Mouse (Mus musculus) lung, postnatal 0 days (tissue): ENCODE results near the gene Fcnb. TPM values are rescaled to one million over a fixed set of nuclear protein-coding genes. Genes with fewer than 3 reads are reported as not detected.

Experiments used
- ATAC-seq: fragments of 200-750 bp; cut with Nextera tagmentation; 2 replicates; pipeline ENCODE4 v1.8.0; 2017; ENCODE audit warnings: moderate library complexity
- DNase-seq: peaks from one replicate; pipeline ENCODE4 v3.0.0-alpha.2; 2016; ENCODE audit warnings: low spot score
- H3K27ac ChIP-seq: fragments of 300-500 bp; sonication (generic); 2 replicates; pipeline ENCODE4 v1.5.1; 2014; ENCODE audit warnings: antibody characterized with exemption, mild to moderate bottlenecking, low read length, mixed read lengths
- H3K27me3 ChIP-seq: fragments of 300-500 bp; sonication (generic); replicated peaks from 2 replicates; pipeline ENCODE4 v1.6.1; 2014; ENCODE audit warnings: low read length, mixed read lengths; ENCODE audit not compliant: insufficient read depth
- H3K36me3 ChIP-seq: fragments of 300-500 bp; sonication (generic); 2 replicates; pipeline ENCODE4 v1.6.1; 2014; ENCODE audit warnings: low read length, mixed read lengths; ENCODE audit not compliant: insufficient read depth
- H3K4me1 ChIP-seq: fragments of 300-500 bp; sonication (generic); 2 replicates; pipeline ENCODE4 v1.6.1; 2014; ENCODE audit warnings: antibody characterized with exemption, low read depth, low read length, mixed read lengths; ENCODE audit not compliant: insufficient read depth
- H3K4me2 ChIP-seq: fragments of 300-500 bp; sonication (generic); replicated peaks from 2 replicates; pipeline ENCODE4 v1.6.1; 2014; ENCODE audit warnings: low read depth, mild to moderate bottlenecking, low read length, moderate library complexity, mixed read lengths
- H3K4me3 ChIP-seq: fragments of 300-500 bp; sonication (generic); 2 replicates; pipeline ENCODE4 v1.5.1; 2014; ENCODE audit warnings: low read depth, low read length
- H3K9ac ChIP-seq: fragments of 300-500 bp; sonication (generic); replicated peaks from 2 replicates; pipeline ENCODE4 v1.6.1; 2014; ENCODE audit warnings: low read depth, mild to moderate bottlenecking
- H3K9me3 ChIP-seq: fragments of 300-500 bp; sonication (generic); 2 replicates; pipeline ENCODE4 v1.6.1; 2016; ENCODE audit warnings: low read length, mixed read lengths
- CTCF ChIP-seq: IDR thresholded peaks from 2 replicates; pipeline ENCODE4 v1.5.1; 2016; ENCODE audit warnings: antibody characterized with exemption, mild to moderate bottlenecking
- EP300 ChIP-seq: IDR thresholded peaks from 2 replicates; pipeline ENCODE4 v1.6.1; 2016; ENCODE audit warnings: antibody characterized with exemption, mild to moderate bottlenecking, control low read depth
- WGBS: fragments of 180-500 bp; shearing (Covaris S2); extraction: QIAGEN DNeasy Blood & Tissue Kit; methylation state at CpG from one replicate; pipeline ENCODE4 v1.1.7; 2014; 5-methylcytosine and 5-hydroxymethylcytosine counted together
- polyA plus RNA-seq: library from polyadenylated mRNA; unstranded; fragments of >200 nt; fragmentation: Nextera tagmentation; extraction: Ambion mirVana; gene quantifications from 2 replicates; pipeline ENCODE4 v1.2.1, GENCODE M21; 2015

Fcnb gene
- polyA plus RNA-seq, 1 experiment from 2014 or later = 1.1 TPM

GRCm38 (mm10) chr2:28037505-28038390 is 46.9 kb downstream of the Fcnb start:
- no peak overlapping the region for H3K9ac ChIP-seq
- no peaks in the 10 kb centered on the region for H3K9me3 ChIP-seq
- no peak overlapping the region for H3K27ac ChIP-seq
- 37% methylated on average over 12 of the region's 12 CpGs for WGBS
- no peak for TF ChIP-seq CTCF
- TF ChIP-seq EP300 = no peak
- no peak overlapping the region for H3K4me3 ChIP-seq
- H3K4me2 ChIP-seq = no peak overlapping the region
- peak; percentile 39 for DNase-seq
- ATAC-seq = peak; percentile 37; the same call in 1 of the 2 replicates
- H3K36me3 ChIP-seq = no peaks in the 10 kb centered on the region
- 0 out of 2 replicates have a peak, but pooled peaks cover 7% of the 10 kb centered on the region for H3K4me1 ChIP-seq
- H3K27me3 ChIP-seq = no peaks in the 10 kb centered on the region

- no peaks in the 10 kb centered on the region for H3K36me3 ChIP-seq
- 0 out of 2 replicates have a peak, but pooled peaks have one; percentile 9 for ATAC-seq
- no peaks in the 10 kb centered on the region for H3K27me3 ChIP-seq
Observed at GRCm38 (mm10) chr2:28036788-28037187, 47.9 kb downstream of the Fcnb start.

GRCm38 (mm10) chr2:28034011-28034710 is 50.5 kb downstream of the Fcnb start:
- Histone ChIP-seq H3K27me3 (no peaks in the 10 kb centered on the region), H3K36me3 (peaks cover 3% of the 10 kb centered on the region; the same call in 1 of the 2 replicates), H3K9me3 (no peaks in the 10 kb centered on the region), H3K27ac (no peak overlapping the region), H3K9ac (no peak overlapping the region), H3K4me1 (0 out of 2 replicates have a peak, but pooled peaks cover 7% of the 10 kb centered on the region), H3K4me2 (no peak overlapping the region), H3K4me3 (no peak overlapping the region)
- WGBS = 87% methylated on average over 13 of the region's 13 CpGs
- no peak for ATAC-seq
- DNase-seq = no peak
- TF ChIP-seq EP300 (no peak), CTCF (no peak)

More at GRCm38 (mm10) chr2:28036788-28037187, 47.9 kb downstream of the Fcnb start:
- H3K4me1 ChIP-seq = 0 out of 2 replicates have a peak, but pooled peaks cover 7% of the 10 kb centered on the region
- no peak overlapping the region for H3K27ac ChIP-seq
- no peak for TF ChIP-seq EP300
- no peak for TF ChIP-seq CTCF
- H3K9me3 ChIP-seq = no peaks in the 10 kb centered on the region
- H3K9ac ChIP-seq = no peak overlapping the region
- DNase-seq = no peak
- 71% methylated on average over 13 of the region's 13 CpGs for WGBS
- H3K4me3 ChIP-seq = no peak overlapping the region
- no peak overlapping the region for H3K4me2 ChIP-seq

- 85% methylated on average over 11 of the region's 11 CpGs for WGBS
- DNase-seq (no peak), ATAC-seq (no peak)
- no peaks in the 10 kb centered on the region for H3K27me3 ChIP-seq
- H3K4me3 ChIP-seq = no peak overlapping the region
- H3K4me1 ChIP-seq = no peaks in the 10 kb centered on the region
- no peak overlapping the region for H3K27ac ChIP-seq
- H3K36me3 ChIP-seq = peaks cover 4% of the 10 kb centered on the region; the same call in 1 of the 2 replicates
- no peak overlapping the region for H3K9ac ChIP-seq
- no peaks in the 10 kb centered on the region for H3K9me3 ChIP-seq
- H3K4me2 ChIP-seq = no peak overlapping the region
- TF ChIP-seq EP300 (no peak), CTCF (no peak)
Observed at GRCm38 (mm10) chr2:28032469-28032868, 52.2 kb downstream of the Fcnb start.

- H3K4me2 ChIP-seq = no peak overlapping the region
- H3K9ac ChIP-seq = no peak overlapping the region
- H3K27me3 ChIP-seq = no peaks in the 10 kb centered on the region
- H3K27ac ChIP-seq = no peak overlapping the region
- DNase-seq (no peak), ATAC-seq (no peak)
- no peaks in the 10 kb centered on the region for H3K4me1 ChIP-seq
- no peak overlapping the region for H3K4me3 ChIP-seq
- H3K36me3 ChIP-seq = peaks cover 4% of the 10 kb centered on the region; the same call in 1 of the 2 replicates
- H3K9me3 ChIP-seq = no peaks in the 10 kb centered on the region
- 67% methylated on average over 7 of the region's 9 CpGs for whole genome bisulfite sequencing
- TF ChIP-seq CTCF (no peak), EP300 (no peak)
Observed at GRCm38 (mm10) chr2:28031860-28032259, 52.8 kb downstream of the Fcnb start.

Other genes starting within 250 kb of the Fcnb start
- gene Col5a1, start 198.5 kb downstream of the Fcnb start, polyA plus RNA-seq = 47.7 and 50.7 TPM in 2 replicates
- gene Olfm1, start 108.1 kb upstream of the Fcnb start, polyA plus RNA-seq = 9.8 and 10.7 TPM in 2 replicates